Mouse (Mus musculus): ENCODE data around the gene Tmem8b. TPM values are rescaled to one million over a fixed set of nuclear protein-coding genes. Genes with fewer than 3 reads are reported as not detected.

Gene Tmem8b
- polyA plus RNA-seq, 1 experiment from 2014 or later: 4.2 TPM

- no peaks in the 10 kb centered on the region for H3K36me3 ChIP-seq (ENCODE audit: control insufficient read depth, insufficient read depth, low read length)
- no peak overlapping the region for H3K9ac ChIP-seq (ENCODE audit: low read length)
- no peaks in the 10 kb centered on the region for H3K9me3 ChIP-seq (ENCODE audit: control insufficient read depth, low read length)
- H3K27ac ChIP-seq (ENCODE audit: low read depth): no peak overlapping the region
- H3K4me2 ChIP-seq (ENCODE audit: low read length): peak overlapping the region; percentile 84; the same call in 1 of the 2 replicates
- H3K4me1 ChIP-seq (replicated peaks; ENCODE audit: control insufficient read depth, insufficient read depth, low read length): peaks cover 24% of the 10 kb centered on the region
- DNase-seq (ENCODE audit: low spot score) (no peak), ATAC-seq (replicated peaks; ENCODE audit: low FRiP score, low TSS enrichment, low read depth) (no peak)
- H3K27me3 ChIP-seq (replicated peaks; ENCODE audit: control insufficient read depth, insufficient read depth, low read length): no peaks in the 10 kb centered on the region
- 85% methylated on average over 8 of the region's 8 CpGs for WGBS
- no peak overlapping the region for H3K4me3 ChIP-seq (ENCODE audit: low read depth, low read length)
Observed at GRCm38 (mm10) chr4:43633296-43633695, 35.5 kb upstream of the Tmem8b start.

GRCm38 (mm10) chr4:43633736-43634135, 35.0 kb upstream of the Tmem8b start:
- no peaks in the 10 kb centered on the region for H3K27me3 ChIP-seq (replicated peaks; ENCODE audit: control insufficient read depth, insufficient read depth, low read length)
- ATAC-seq (replicated peaks; ENCODE audit: low FRiP score, low TSS enrichment, low read depth) (no peak), DNase-seq (ENCODE audit: low spot score) (peak; percentile 45)
- no peaks in the 10 kb centered on the region for H3K9me3 ChIP-seq (ENCODE audit: control insufficient read depth, low read length)
- peaks cover 24% of the 10 kb centered on the region for H3K4me1 ChIP-seq (replicated peaks; ENCODE audit: control insufficient read depth, insufficient read depth, low read length)
- no peak overlapping the region for H3K27ac ChIP-seq (ENCODE audit: low read depth)
- no peaks in the 10 kb centered on the region for H3K36me3 ChIP-seq (ENCODE audit: control insufficient read depth, insufficient read depth, low read length)
- H3K4me3 ChIP-seq (ENCODE audit: low read depth, low read length): no peak overlapping the region
- H3K9ac ChIP-seq (ENCODE audit: low read length): no peak overlapping the region
- 96% methylated on average over 2 of the region's 2 CpGs for WGBS
- H3K4me2 ChIP-seq (ENCODE audit: low read length): no peak overlapping the region

- WGBS: 92% methylated on average over 7 of the region's 7 CpGs
- H3K9me3 ChIP-seq (ENCODE audit: control insufficient read depth, low read length): no peaks in the 10 kb centered on the region
- no peak for ATAC-seq (replicated peaks; ENCODE audit: low FRiP score, low TSS enrichment, low read depth)
- H3K4me2 ChIP-seq (ENCODE audit: low read length): no peak overlapping the region
- peak; percentile 34 for DNase-seq (ENCODE audit: low spot score)
- H3K27ac ChIP-seq (ENCODE audit: low read depth): no peak overlapping the region
- no peaks in the 10 kb centered on the region for H3K27me3 ChIP-seq (replicated peaks; ENCODE audit: control insufficient read depth, insufficient read depth, low read length)
- no peak overlapping the region for H3K9ac ChIP-seq (ENCODE audit: low read length)
- H3K36me3 ChIP-seq (ENCODE audit: control insufficient read depth, insufficient read depth, low read length): no peaks in the 10 kb centered on the region
- no peak overlapping the region for H3K4me3 ChIP-seq (ENCODE audit: low read depth, low read length)
- H3K4me1 ChIP-seq (replicated peaks; ENCODE audit: control insufficient read depth, insufficient read depth, low read length): peaks cover 24% of the 10 kb centered on the region
Observed at GRCm38 (mm10) chr4:43634621-43635374, 34.0 kb upstream of the Tmem8b start.

GRCm38 (mm10) chr4:43636751-43637150, 32.0 kb upstream of the Tmem8b start:
- 76% methylated on average over 6 of the region's 6 CpGs for WGBS
- H3K36me3 ChIP-seq (ENCODE audit: control insufficient read depth, insufficient read depth, low read length): no peaks in the 10 kb centered on the region
- H3K4me2 ChIP-seq (ENCODE audit: low read length): no peak overlapping the region
- H3K4me1 ChIP-seq (replicated peaks; ENCODE audit: control insufficient read depth, insufficient read depth, low read length): peaks cover 14% of the 10 kb centered on the region
- DNase-seq (ENCODE audit: low spot score) (peak; percentile 44), ATAC-seq (replicated peaks; ENCODE audit: low FRiP score, low TSS enrichment, low read depth) (no peak)
- no peak overlapping the region for H3K4me3 ChIP-seq (ENCODE audit: low read depth, low read length)
- no peak overlapping the region for H3K27ac ChIP-seq (ENCODE audit: low read depth)
- no peaks in the 10 kb centered on the region for H3K27me3 ChIP-seq (replicated peaks; ENCODE audit: control insufficient read depth, insufficient read depth, low read length)
- no peak overlapping the region for H3K9ac ChIP-seq (ENCODE audit: low read length)
- no peaks in the 10 kb centered on the region for H3K9me3 ChIP-seq (ENCODE audit: control insufficient read depth, low read length)

- DNase-seq (ENCODE audit: low spot score) (no peak), ATAC-seq (replicated peaks; ENCODE audit: low FRiP score, low TSS enrichment, low read depth) (no peak)
- H3K9me3 ChIP-seq (ENCODE audit: control insufficient read depth, low read length): no peaks in the 10 kb centered on the region
- WGBS: 67% methylated on average over 9 of the region's 9 CpGs
- no peaks in the 10 kb centered on the region for H3K4me1 ChIP-seq (replicated peaks; ENCODE audit: control insufficient read depth, insufficient read depth, low read length)
- H3K27me3 ChIP-seq (replicated peaks; ENCODE audit: control insufficient read depth, insufficient read depth, low read length): no peaks in the 10 kb centered on the region
- H3K4me2 ChIP-seq (ENCODE audit: low read length): no peak overlapping the region
- H3K36me3 ChIP-seq (ENCODE audit: control insufficient read depth, insufficient read depth, low read length): 0 out of 2 replicates have a peak, but pooled peaks cover 4% of the 10 kb centered on the region
- H3K27ac ChIP-seq (ENCODE audit: low read depth): no peak overlapping the region
- no peak overlapping the region for H3K9ac ChIP-seq (ENCODE audit: low read length)
- H3K4me3 ChIP-seq (ENCODE audit: low read depth, low read length): no peak overlapping the region
Observed at GRCm38 (mm10) chr4:43640076-43640475, 28.7 kb upstream of the Tmem8b start.

- H3K4me2 ChIP-seq (ENCODE audit: low read length): no peak overlapping the region
- no peaks in the 10 kb centered on the region for H3K4me1 ChIP-seq (replicated peaks; ENCODE audit: control insufficient read depth, insufficient read depth, low read length)
- H3K27ac ChIP-seq (ENCODE audit: low read depth): no peak overlapping the region
- ATAC-seq (replicated peaks; ENCODE audit: low FRiP score, low TSS enrichment, low read depth): no peak
- 0 out of 2 replicates have a peak, but pooled peaks cover 4% of the 10 kb centered on the region for H3K36me3 ChIP-seq (ENCODE audit: control insufficient read depth, insufficient read depth, low read length)
- 77% methylated on average over 6 of the region's 6 CpGs for WGBS
- no peaks in the 10 kb centered on the region for H3K9me3 ChIP-seq (ENCODE audit: control insufficient read depth, low read length)
- no peak for DNase-seq (ENCODE audit: low spot score)
- no peaks in the 10 kb centered on the region for H3K27me3 ChIP-seq (replicated peaks; ENCODE audit: control insufficient read depth, insufficient read depth, low read length)
- no peak overlapping the region for H3K9ac ChIP-seq (ENCODE audit: low read length)
- no peak overlapping the region for H3K4me3 ChIP-seq (ENCODE audit: low read depth, low read length)
Observed at GRCm38 (mm10) chr4:43640491-43640890, 28.3 kb upstream of the Tmem8b start.

GRCm38 (mm10) chr4:43649783-43650182, 19.0 kb upstream of the Tmem8b start:
- Histone ChIP-seq H3K4me3 (ENCODE audit: low read depth, low read length) (no peak overlapping the region), H3K27me3 (replicated peaks; ENCODE audit: control insufficient read depth, insufficient read depth, low read length) (no peaks in the 10 kb centered on the region), H3K4me1 (replicated peaks; ENCODE audit: control insufficient read depth, insufficient read depth, low read length) (no peaks in the 10 kb centered on the region; the same call in 1 of the 2 replicates), H3K27ac (ENCODE audit: low read depth) (no peak overlapping the region), H3K4me2 (ENCODE audit: low read length) (no peak overlapping the region), H3K9me3 (ENCODE audit: control insufficient read depth, low read length) (peaks cover 7% of the 10 kb centered on the region), H3K9ac (ENCODE audit: low read length) (no peak overlapping the region), H3K36me3 (ENCODE audit: control insufficient read depth, insufficient read depth, low read length) (0 out of 2 replicates have a peak, but pooled peaks cover 12% of the 10 kb centered on the region)
- ATAC-seq (replicated peaks; ENCODE audit: low FRiP score, low TSS enrichment, low read depth) (no peak), DNase-seq (ENCODE audit: low spot score) (no peak)
- 95% methylated on average over 3 of the region's 3 CpGs for WGBS

GRCm38 (mm10) chr4:43652726-43653125, 16.0 kb upstream of the Tmem8b start:
- ATAC-seq (replicated peaks; ENCODE audit: low FRiP score, low TSS enrichment, low read depth) (no peak), DNase-seq (ENCODE audit: low spot score) (no peak)
- Histone ChIP-seq H3K9ac (ENCODE audit: low read length) (no peak overlapping the region), H3K9me3 (ENCODE audit: control insufficient read depth, low read length) (peaks cover 7% of the 10 kb centered on the region), H3K27me3 (replicated peaks; ENCODE audit: control insufficient read depth, insufficient read depth, low read length) (no peaks in the 10 kb centered on the region), H3K36me3 (ENCODE audit: control insufficient read depth, insufficient read depth, low read length) (0 out of 2 replicates have a peak, but pooled peaks cover 5% of the 10 kb centered on the region), H3K4me1 (replicated peaks; ENCODE audit: control insufficient read depth, insufficient read depth, low read length) (peaks cover 7% of the 10 kb centered on the region), H3K27ac (ENCODE audit: low read depth) (no peak overlapping the region), H3K4me3 (ENCODE audit: low read depth, low read length) (no peak overlapping the region), H3K4me2 (ENCODE audit: low read length) (no peak overlapping the region)
- 87% methylated on average over 4 of the region's 4 CpGs for WGBS
